Mouse (Mus musculus): ENCODE results near the gene Hivep2.

Gene Hivep2

GRCm38 (mm10) chr10:14048916-14049445 is 83.1 kb downstream of the Hivep2 start:
- no peak for DNase-seq (ENCODE audit: low spot score)

GRCm38 (mm10) chr10:14049686-14050085 is 83.8 kb downstream of the Hivep2 start:
- DNase-seq (ENCODE audit: low spot score), result no peak

DNA sequence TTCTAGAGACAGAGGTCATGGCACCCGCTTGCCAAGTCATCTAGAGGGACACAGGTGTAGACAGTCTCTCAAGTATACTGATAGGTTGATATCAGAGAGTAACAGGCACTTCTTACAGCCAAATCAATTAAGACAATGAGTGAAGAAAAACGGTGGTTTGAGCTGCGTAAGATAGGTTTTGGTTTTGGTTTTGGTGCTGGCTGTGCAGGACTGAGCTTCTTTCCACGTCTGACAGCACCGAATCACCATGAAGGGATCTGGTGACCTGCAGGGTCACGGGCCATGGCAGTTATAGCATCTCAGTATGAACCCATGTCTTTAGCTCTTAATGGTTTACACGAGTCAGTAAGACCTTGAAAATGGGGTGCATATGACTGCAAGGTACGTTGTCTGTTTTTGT is 84.7 kb downstream of the Hivep2 start:
- DNase-seq (ENCODE audit: low spot score), result no peak

DNA sequence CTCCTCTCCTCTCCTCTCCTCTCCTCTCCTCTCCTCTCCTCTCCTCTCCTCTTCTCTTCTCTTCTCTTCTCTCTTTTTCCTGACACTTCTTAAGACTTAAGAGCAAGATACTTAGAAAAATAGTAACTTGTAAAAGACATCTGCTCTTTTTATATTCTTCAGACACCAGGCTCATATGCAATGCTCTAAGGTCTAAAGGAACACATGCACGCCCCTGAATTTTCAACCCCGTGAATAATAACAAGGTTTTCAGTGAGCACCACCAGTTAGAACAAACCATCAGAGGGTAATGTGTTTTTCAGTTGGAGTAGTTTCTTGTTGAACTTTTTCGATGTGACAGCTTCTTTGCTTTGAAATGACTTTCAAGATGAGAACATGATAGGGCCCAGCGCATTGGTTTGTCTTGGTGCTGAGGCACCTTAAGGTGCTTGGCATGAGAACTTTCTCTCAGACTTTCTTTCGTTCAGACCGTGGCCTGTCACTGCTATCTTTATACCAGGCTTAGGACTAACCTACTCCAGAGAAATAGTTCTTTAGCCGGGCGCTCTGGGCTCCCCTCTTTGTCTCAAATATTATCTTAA is 86.3 kb downstream of the Hivep2 start:
- no peak for DNase-seq (ENCODE audit: low spot score)

- DNase-seq (ENCODE audit: low spot score), result no peak
Observed at GRCm38 (mm10) chr10:14054860-14055259, 89.0 kb downstream of the Hivep2 start.

DNA sequence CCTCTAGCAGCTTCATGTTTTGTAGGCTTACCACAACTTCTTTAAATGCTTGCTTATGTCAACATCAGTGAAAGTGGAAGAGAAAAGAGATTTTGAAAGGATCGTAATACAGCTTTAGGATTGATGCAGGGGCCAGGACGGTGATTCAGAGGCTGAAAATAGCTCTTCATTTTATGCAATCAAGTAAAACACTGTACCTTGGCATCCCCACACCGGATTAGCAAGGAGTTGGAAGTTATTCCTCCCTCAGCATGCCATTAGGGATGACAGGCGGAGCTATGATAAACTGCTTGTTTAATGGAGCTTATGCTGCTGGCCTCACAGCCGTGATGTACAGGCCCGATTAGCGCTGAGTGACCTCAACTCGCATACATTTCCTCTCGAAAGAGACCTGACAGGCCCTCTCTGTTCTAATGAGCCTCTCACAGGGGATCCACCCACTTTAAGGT is 89.7 kb downstream of the Hivep2 start:
- no peak for DNase-seq (ENCODE audit: low spot score)

- DNase-seq (ENCODE audit: low spot score), result no peak
Observed at GRCm38 (mm10) chr10:14056057-14056456, 90.2 kb downstream of the Hivep2 start.

DNA sequence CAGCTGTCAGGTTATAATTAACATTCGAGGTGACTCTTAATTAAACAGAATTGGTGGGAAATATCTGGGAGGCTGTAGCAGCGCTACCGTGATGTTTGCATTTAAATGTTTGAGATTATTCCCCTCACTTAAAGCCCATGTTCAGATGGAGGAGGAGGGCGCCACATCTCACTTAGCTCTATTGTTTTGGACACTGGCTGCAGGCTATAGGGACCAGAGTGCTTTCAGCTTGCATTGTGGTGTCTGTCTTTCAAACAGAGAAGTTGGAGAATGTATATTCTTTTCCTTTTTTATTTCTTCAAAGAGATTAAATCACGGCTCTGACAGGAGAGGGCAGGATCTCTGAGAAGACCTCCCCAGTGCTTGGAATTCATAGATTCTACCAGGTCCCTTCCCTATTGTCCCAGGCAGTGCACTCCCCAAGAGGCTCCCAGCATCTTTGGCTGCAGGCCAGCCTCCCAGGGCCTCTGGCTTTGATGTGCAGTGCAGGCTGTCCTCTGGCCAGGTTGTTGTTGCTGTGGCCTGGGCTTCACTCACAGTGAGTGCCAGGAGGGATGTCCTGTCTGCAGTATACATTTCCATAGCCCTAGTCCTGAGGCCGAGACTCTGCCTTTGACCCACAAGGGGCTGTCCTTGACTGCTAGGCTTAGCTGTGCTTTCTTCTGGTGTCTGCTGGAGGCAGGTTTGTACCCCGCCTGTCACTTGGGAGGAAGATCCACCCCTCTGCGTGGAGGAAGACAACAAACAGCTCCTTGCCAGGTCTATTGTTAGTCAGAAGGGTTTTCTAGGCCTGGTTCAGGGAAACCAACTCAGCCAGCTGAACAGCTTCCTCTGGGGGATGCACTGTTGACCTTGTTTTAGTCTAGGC is 90.9 kb downstream of the Hivep2 start:
- DNase-seq (ENCODE audit: low spot score), result no peak

GRCm38 (mm10) chr10:14057841-14058605 is 92.1 kb downstream of the Hivep2 start:
- DNase-seq (ENCODE audit: low spot score), result no peak

DNA sequence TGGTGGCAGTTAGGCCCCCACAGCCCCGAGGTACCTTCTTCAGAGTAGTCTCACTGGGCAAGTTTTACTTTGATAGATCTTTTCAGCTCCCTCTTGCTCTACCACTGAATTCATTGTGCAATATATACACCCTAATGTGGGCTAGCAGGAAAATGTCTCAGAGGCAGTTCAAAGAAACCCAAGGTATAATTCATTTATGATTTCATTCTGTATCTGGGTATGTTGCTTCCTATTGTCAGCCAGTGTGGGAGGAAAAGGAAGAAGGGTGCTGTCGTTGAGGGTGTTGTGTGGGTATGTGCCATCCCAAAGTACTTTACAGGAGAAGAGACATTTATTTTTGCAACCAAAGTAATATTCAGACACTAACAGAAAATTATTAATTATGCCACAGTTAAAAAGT is 92.9 kb downstream of the Hivep2 start:
- DNase-seq (ENCODE audit: low spot score), result no peak

DNA sequence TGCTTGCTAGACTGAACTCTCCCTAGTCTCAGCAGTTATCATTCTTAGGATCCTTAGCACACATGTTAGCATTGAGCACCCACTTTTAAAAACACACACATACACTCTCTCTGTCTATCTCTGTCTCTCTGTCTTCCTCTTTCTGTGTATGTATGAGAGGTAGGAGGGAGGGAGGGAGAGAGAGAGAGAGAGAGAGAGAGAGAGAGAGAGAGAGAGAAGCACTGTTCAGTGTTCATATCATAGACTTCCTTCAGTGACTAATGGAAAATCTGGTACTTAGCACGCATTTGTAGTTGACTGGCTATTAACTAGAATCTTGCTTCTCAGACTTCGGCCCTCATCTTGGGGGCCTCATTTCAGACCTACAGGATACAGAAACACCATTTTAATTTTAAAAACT is 93.7 kb downstream of the Hivep2 start:
- no peak for DNase-seq (ENCODE audit: low spot score)

- no peak for DNase-seq (ENCODE audit: low spot score)
Observed at GRCm38 (mm10) chr10:14060302-14060701, 94.4 kb downstream of the Hivep2 start.

GRCm38 (mm10) chr10:14063226-14063625 is 97.4 kb downstream of the Hivep2 start:
- no peak for DNase-seq (ENCODE audit: low spot score)

- DNase-seq (ENCODE audit: low spot score), result no peak
Observed at GRCm38 (mm10) chr10:14064759-14065395, 99.0 kb downstream of the Hivep2 start.

GRCm38 (mm10) chr10:14067802-14068201 is 101.9 kb downstream of the Hivep2 start:
- no peak for DNase-seq (ENCODE audit: low spot score)

DNA sequence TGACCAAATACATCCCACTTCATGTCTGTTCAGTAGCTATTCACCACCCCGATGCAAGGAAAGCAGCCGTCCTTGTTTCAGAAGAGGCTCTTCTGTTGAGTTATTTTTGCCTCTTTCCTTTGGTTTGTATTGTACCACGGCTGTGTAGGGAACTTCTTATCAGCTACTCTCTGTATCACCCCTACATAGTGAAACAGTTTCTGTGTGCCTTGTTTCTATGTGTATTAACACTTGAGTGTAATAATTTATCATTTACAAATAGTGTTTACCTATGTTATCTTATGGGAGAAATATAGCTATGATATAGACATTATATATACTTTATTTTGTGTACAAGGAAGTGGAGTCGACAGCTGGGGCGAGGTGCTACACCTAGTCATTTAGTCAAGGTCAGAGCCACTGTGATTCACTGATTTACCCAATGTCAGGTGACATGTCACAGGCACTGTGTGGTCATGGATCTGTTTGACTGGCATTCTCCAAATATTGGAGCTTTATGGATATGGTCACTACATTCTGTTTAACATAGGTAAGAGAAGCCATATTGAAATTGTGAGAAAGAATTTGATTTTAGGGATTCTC is 104.7 kb downstream of the Hivep2 start:
- DNase-seq (ENCODE audit: low spot score), result no peak

DNA sequence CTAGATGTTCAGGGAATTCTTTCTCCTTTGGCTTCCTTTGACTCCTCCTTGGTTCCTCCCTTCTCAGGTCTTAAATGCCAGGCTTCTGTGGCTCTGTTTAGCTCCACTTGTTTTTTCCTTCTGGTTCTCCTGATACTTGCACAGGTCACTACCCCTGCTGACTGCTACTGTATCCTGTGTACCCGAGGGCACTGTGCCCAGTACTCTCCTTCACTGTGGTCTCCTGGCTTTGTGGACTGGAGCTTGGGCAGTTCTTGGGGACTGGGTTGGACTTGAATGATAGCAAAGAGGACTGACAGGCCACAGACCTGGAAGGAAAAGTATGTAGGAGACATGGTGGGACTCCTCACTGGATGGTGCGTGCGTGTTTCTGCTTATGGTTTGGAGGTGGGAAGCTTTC is 106.6 kb downstream of the Hivep2 start:
- no peak for DNase-seq (ENCODE audit: low spot score)

- no peak for DNase-seq (ENCODE audit: low spot score)
Observed at GRCm38 (mm10) chr10:14075767-14076166, 109.9 kb downstream of the Hivep2 start.

GRCm38 (mm10) chr10:14076880-14077279 is 111.0 kb downstream of the Hivep2 start:
- DNase-seq (ENCODE audit: low spot score), result no peak

- no peak for DNase-seq (ENCODE audit: low spot score)
Observed at GRCm38 (mm10) chr10:14080830-14081229, 115.0 kb downstream of the Hivep2 start.

- no peak for DNase-seq (ENCODE audit: low spot score)
Observed at GRCm38 (mm10) chr10:14081824-14082223, 115.9 kb downstream of the Hivep2 start.

- no peak for DNase-seq (ENCODE audit: low spot score)
Observed at GRCm38 (mm10) chr10:14082275-14082674, 116.4 kb downstream of the Hivep2 start.
